Mouse (Mus musculus) spleen, adult 2 months (tissue): ENCODE measurements at regions not wholly inside any gene's neighbourhood (a gene's known extent, or its start where the extent isn't known, plus 50 kb on each side); places are given as distances from the start of the nearest gene placed in this dataset.

Experiments used
- CTCF ChIP-seq: fragments of 200-500 bp; IDR thresholded peaks from 2 replicates; pipeline ENCODE4 v1.5.1; 2011; ENCODE audit warnings: mild to moderate bottlenecking, inconsistent platforms; ENCODE audit not compliant: insufficient read depth, insufficient read length, insufficient replicate concordance; ENCODE audit errors: extremely low read depth
- POLR2A ChIP-seq: fragments of 200-500 bp; IDR thresholded peaks from 2 replicates; pipeline ENCODE4 v1.6.1; 2011; ENCODE audit warnings: low read depth, low read length, inconsistent platforms

- TF ChIP-seq POLR2A (no peak), CTCF (no peak)
Observed at GRCm38 (mm10) chr11:113190520-113190919, 408.5 kb downstream of the Sox9 start.
